Mouse (Mus musculus): ENCODE measurements around the gene Slc9a1. TPM values are rescaled to one million over a fixed set of nuclear protein-coding genes. Genes with fewer than 3 reads are reported as not detected.

Gene Slc9a1
- polyA plus RNA-seq, 1 experiment from 2014 or later = 6.1 TPM

DNA sequence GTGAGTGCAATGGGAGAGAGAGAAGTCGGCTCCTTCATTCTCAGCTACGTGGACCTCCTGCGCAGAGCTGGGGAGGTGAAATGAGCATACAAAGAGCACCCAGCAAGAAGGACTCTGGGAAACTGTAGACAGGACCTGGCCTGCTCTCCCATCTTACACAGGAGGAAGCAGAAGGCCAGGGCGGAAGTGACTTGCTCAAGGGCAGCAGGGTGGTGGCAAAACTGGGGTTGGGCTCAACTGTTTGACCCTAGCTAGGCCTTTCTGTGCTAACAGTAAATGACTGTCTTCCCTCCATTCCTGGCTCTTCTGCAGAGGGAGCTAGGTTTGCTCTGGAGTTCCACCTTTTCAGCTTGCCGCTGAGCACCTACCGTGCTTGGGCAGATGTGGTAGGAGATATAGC lies 21.1 kb downstream of the Slc9a1 start:
- peak overlapping the region; percentile 70 for H3K27ac ChIP-seq (replicated peaks)
- no peak overlapping the region for H3K4me3 ChIP-seq
- no peak for ATAC-seq (ENCODE audit: extremely low read depth, insufficient number of reproducible peaks, low FRiP score, low TSS enrichment)
- H3K9me3 ChIP-seq = no peaks in the 10 kb centered on the region
- H3K36me3 ChIP-seq = no peaks in the 10 kb centered on the region
- H3K9ac ChIP-seq = no peak overlapping the region
- H3K4me2 ChIP-seq = no peak overlapping the region
- no peaks in the 10 kb centered on the region for H3K27me3 ChIP-seq (replicated peaks)
- H3K4me1 ChIP-seq = peaks cover 62% of the 10 kb centered on the region
- 82% methylated on average over 6 of the region's 6 CpGs for WGBS

DNA sequence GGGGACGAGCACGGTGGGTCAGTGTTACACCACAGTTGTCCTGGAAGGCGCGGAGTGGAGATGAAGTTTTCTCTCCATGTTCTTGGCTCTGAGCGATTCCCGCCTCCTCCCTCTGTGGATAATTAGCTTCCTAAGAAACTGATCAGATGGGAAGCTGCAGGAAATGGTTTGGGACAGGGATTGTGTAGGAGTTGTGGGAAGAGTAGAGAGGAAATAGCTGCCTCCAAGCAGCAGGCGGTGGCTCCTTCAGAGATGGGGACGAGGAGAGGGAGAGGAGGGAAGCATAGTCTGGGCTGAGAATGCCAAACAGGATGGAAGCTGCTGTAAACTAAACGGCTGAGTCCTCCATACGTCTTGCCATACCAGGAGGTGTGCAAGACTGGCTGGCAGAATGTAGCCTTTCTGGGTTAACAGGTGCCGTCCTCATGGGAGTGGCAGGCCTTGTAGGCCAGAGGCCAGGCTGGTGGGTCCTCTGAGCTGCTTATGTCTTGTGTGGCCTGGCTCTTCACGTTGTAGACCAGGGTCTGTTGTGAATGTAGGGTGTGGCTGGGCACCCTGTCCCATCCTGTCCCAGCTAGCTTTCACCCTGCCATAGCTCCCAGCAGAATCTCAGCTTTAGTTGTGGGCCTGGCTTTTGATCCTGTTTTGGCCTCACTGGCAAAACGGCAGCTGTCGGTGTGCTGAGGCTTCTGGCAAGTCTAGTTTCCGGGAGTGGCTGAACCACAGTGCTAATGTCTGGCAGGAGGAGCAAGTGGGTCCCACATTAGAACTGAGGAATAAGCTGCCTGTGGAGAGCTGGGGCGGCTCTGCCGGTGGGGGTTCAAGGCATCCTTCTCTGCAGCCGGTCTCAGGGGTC lies 21.9 kb downstream of the Slc9a1 start:
- Histone ChIP-seq H3K27ac (replicated peaks) (peak overlapping the region; percentile 70), H3K36me3 (no peaks in the 10 kb centered on the region), H3K4me2 (no peak overlapping the region), H3K4me3 (no peak overlapping the region), H3K4me1 (peaks cover 62% of the 10 kb centered on the region), H3K9me3 (no peaks in the 10 kb centered on the region), H3K9ac (peak overlapping the region; percentile 41; the same call in 1 of the 2 replicates), H3K27me3 (replicated peaks) (no peaks in the 10 kb centered on the region)
- 0 out of 2 replicates have a peak, but pooled peaks have one; percentile 23 for ATAC-seq (ENCODE audit: extremely low read depth, insufficient number of reproducible peaks, low FRiP score, low TSS enrichment)
- 67% methylated on average over 18 of the region's 18 CpGs for WGBS

DNA sequence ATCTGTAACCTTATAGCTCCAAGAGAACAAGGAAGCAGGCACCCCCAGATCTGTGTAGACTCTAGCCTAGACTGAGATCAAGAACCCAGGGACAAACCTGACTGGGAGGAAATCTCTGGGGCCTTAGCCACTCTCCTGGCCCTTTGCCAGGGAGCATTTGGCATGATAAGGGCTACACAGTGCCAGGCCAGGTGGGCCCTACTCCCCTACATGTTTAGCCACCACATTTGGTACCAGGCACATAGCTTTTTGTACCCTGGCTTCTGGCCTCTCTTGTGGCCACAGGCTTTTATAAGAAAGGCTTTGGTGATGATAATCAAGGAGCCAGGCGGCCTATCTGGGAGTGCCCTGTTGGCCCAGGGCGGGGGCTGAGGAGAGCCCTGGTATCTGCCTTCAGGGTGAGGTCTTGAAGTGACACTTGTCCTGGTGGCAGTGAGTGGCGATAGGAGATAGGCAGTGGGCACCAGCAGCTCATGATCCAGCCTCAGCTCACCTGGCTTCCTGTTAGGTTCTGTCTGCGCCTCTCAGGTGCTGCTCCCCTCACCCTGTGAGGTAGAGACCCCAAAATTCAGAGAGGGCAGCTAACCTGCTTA lies 25.6 kb downstream of the Slc9a1 start:
- no peak for ATAC-seq (ENCODE audit: extremely low read depth, insufficient number of reproducible peaks, low FRiP score, low TSS enrichment)

DNA sequence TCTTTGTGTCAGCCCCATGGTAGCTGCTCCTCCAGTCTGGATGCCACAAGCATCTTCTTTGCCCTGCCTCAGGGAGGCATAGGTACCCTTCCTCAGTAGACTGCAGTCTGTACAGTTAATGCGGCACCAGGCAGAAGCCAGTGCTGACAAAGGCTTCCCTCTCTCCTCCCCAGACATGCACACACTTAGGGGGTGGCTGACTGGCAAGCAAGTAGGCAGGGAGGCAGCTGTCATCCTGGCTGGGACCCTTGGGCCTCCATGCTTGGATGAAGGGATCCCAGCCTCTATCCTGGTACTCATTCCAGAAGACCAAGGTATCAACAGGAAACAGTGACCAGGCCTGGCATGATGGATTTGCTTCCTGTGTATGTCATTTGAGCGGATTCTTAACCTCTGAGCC lies 26.6 kb downstream of the Slc9a1 start:
- H3K4me1 ChIP-seq = peaks cover 79% of the 10 kb centered on the region
- H3K4me3 ChIP-seq = no peak overlapping the region
- no peak for ATAC-seq (ENCODE audit: extremely low read depth, insufficient number of reproducible peaks, low FRiP score, low TSS enrichment)
- H3K27me3 ChIP-seq (replicated peaks) = no peaks in the 10 kb centered on the region
- H3K4me2 ChIP-seq = no peak overlapping the region
- H3K27ac ChIP-seq (replicated peaks) = peak overlapping the region; percentile 33
- WGBS = 67% methylated on average over 2 of the region's 2 CpGs
- H3K9me3 ChIP-seq = no peaks in the 10 kb centered on the region
- 0 out of 2 replicates have a peak overlapping the region, but pooled peaks have one; percentile 30 for H3K9ac ChIP-seq
- no peaks in the 10 kb centered on the region for H3K36me3 ChIP-seq

More for the DNA sequence above, 25.6 kb downstream of the Slc9a1 start:
- Histone ChIP-seq H3K27ac (replicated peaks) (no peak overlapping the region), H3K4me1 (peaks cover 83% of the 10 kb centered on the region), H3K4me3 (no peak overlapping the region), H3K9ac (peak overlapping the region; percentile 54), H3K36me3 (no peaks in the 10 kb centered on the region), H3K4me2 (no peak overlapping the region), H3K27me3 (replicated peaks) (no peaks in the 10 kb centered on the region), H3K9me3 (no peaks in the 10 kb centered on the region)
- WGBS = 69% methylated on average over 4 of the region's 4 CpGs

DNA sequence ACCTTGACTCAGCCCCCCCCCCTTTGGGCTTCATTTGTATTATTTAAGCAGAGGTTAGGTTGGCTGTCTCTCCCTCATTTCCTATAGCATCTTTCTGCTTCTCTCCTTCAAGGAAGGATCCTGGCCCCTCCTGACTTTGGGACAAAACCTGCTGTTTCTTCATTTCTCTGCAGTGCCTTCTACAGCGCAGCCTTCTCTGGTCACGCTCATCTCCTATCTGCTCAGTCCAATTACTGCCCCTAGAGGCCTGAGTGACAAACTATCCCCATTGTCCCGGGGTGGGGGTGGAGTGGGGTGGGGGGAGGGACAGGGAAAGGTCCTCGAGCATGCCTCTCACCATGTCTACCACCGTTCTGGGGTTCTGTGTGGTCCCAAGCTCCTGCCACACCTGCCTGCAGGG lies 27.8 kb downstream of the Slc9a1 start:
- H3K4me3 ChIP-seq = no peak overlapping the region
- no peaks in the 10 kb centered on the region for H3K9me3 ChIP-seq
- peaks cover 79% of the 10 kb centered on the region for H3K4me1 ChIP-seq
- 49% methylated on average over 5 of the region's 5 CpGs for WGBS
- peak overlapping the region; percentile 54 for H3K27ac ChIP-seq (replicated peaks)
- H3K4me2 ChIP-seq = no peak overlapping the region
- peak overlapping the region; percentile 54; the same call in 1 of the 2 replicates for H3K9ac ChIP-seq
- H3K27me3 ChIP-seq (replicated peaks) = no peaks in the 10 kb centered on the region
- ATAC-seq (ENCODE audit: extremely low read depth, insufficient number of reproducible peaks, low FRiP score, low TSS enrichment) = no peak
- no peaks in the 10 kb centered on the region for H3K36me3 ChIP-seq

DNA sequence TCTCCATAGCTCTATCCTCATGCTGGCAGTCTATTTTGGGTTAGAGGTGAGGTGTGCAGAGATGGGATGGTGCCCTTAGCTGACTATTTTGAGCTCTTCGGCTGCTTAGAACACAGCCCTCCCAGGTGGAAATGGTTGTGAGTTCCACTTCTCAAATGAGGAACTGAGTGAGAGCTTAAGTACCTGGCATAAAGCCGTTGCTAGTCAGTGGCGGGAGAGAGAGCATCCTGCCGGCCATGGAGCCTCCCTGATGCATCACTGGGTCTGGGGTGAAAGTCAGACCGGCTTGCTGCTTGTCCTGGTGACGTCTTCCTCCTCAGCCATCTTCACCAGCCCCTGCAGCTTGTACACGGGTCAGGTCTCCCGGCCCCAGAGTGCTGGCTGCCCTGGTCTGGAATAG lies 28.5 kb downstream of the Slc9a1 start:
- ATAC-seq (ENCODE audit: extremely low read depth, insufficient number of reproducible peaks, low FRiP score, low TSS enrichment) = no peak
- peak overlapping the region; percentile 54; the same call in 1 of the 2 replicates for H3K9ac ChIP-seq
- no peak overlapping the region for H3K4me3 ChIP-seq
- peak overlapping the region; percentile 54 for H3K27ac ChIP-seq (replicated peaks)
- H3K9me3 ChIP-seq = no peaks in the 10 kb centered on the region
- H3K4me2 ChIP-seq = no peak overlapping the region
- H3K4me1 ChIP-seq = peaks cover 82% of the 10 kb centered on the region
- 61% methylated on average over 8 of the region's 8 CpGs for WGBS
- no peaks in the 10 kb centered on the region for H3K36me3 ChIP-seq
- H3K27me3 ChIP-seq (replicated peaks) = no peaks in the 10 kb centered on the region

DNA sequence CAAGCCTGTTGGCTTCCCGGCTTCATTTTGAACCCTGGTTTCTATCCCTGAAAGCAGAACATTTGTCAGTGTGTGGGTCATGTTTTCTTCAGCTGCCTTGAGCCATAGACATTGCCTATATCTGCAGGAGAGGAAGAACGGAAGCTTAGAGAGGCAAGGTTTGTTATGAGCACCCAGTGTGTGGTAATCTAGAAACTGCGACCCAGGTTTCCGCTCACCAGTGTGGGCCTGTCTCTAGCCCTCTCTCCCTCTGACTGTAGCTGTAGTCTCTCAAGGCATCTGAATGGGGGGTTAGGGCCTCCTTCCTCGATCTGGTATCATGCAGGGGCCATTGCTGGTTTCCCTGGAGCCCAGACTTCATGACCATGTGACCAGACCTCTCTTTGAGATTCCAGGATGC lies 29.1 kb downstream of the Slc9a1 start:
- Histone ChIP-seq H3K4me2 (no peak overlapping the region), H3K27me3 (replicated peaks) (no peaks in the 10 kb centered on the region), H3K36me3 (no peaks in the 10 kb centered on the region), H3K4me1 (peaks cover 82% of the 10 kb centered on the region), H3K9me3 (no peaks in the 10 kb centered on the region), H3K4me3 (no peak overlapping the region), H3K27ac (replicated peaks) (peak overlapping the region; percentile 54), H3K9ac (peak overlapping the region; percentile 62)
- no peak for ATAC-seq (ENCODE audit: extremely low read depth, insufficient number of reproducible peaks, low FRiP score, low TSS enrichment)
- WGBS = 64% methylated on average over 5 of the region's 5 CpGs

DNA sequence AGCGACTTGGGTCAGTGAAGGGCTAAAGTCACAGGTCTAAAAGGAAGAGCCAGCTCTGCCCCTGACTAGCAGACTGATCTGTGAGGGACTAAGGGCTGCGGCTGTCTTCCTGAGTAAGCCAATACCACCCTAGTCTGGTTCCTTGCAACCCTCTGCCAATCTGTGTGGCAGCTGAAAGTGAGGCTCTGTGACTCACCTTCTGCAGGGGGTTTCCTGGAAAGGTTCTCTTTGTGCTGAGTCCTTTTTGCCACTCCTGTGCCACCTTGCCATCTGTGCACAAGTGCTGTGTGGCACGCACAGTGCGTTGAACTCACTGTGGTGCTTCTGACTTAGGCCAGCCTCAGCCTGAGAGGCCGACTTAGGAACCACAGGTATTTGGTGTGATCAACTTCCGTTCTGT lies 30.0 kb downstream of the Slc9a1 start:
- Histone ChIP-seq H3K4me3 (no peak overlapping the region), H3K4me2 (no peak overlapping the region), H3K9ac (peak overlapping the region; percentile 62), H3K9me3 (no peaks in the 10 kb centered on the region), H3K4me1 (peaks cover 76% of the 10 kb centered on the region), H3K36me3 (no peaks in the 10 kb centered on the region), H3K27me3 (replicated peaks) (no peaks in the 10 kb centered on the region), H3K27ac (replicated peaks) (peak overlapping the region; percentile 55)
- no peak for ATAC-seq (ENCODE audit: extremely low read depth, insufficient number of reproducible peaks, low FRiP score, low TSS enrichment)
- 66% methylated on average over 6 of the region's 6 CpGs for WGBS

DNA sequence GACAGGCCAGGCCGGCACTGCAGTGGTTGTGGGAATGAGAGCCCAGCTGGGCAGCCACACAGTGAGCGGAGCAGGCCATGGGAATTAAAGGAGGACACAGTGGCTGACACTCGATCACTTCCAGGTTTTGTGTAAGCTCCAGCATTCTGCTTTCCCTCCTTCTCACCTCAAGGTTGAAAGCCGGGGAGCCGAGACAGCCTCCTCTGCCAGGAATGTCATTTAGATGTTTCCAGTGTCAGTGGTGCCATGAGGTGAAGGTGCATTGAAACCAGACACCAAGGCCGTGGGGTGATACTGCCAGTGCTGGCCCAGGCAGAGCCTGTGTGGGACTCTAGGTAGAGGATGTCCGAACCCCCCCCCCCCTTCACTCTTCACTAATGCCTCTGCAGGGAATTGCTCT lies 30.6 kb downstream of the Slc9a1 start:
- no peak overlapping the region for H3K4me2 ChIP-seq
- H3K36me3 ChIP-seq = no peaks in the 10 kb centered on the region
- no peaks in the 10 kb centered on the region for H3K27me3 ChIP-seq (replicated peaks)
- H3K4me3 ChIP-seq = no peak overlapping the region
- 33% methylated on average over 7 of the region's 7 CpGs for WGBS
- H3K4me1 ChIP-seq = peaks cover 70% of the 10 kb centered on the region
- ATAC-seq (ENCODE audit: extremely low read depth, insufficient number of reproducible peaks, low FRiP score, low TSS enrichment) = no peak
- no peaks in the 10 kb centered on the region for H3K9me3 ChIP-seq
- peak overlapping the region; percentile 62; the same call in 1 of the 2 replicates for H3K9ac ChIP-seq
- H3K27ac ChIP-seq (replicated peaks) = peak overlapping the region; percentile 55

DNA sequence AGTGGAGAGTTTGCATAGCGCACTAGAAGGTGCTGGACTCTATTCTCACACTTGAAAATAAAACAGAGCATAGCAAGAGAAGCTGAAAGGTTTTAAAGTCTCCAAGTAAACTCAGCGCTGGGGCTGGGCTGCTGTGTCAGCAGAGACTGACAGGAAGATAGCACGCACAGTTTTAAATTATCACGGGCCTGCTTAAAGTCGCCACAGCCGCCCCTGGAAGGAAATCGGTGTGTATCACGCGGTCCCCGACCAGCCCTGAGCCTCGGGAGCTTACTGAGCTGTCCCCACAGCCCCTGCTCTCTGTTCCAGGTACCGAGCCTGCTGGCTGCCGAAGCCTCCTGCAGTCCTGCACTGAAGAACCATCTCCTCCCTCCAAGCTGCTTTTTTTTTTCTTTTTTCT lies 32.5 kb downstream of the Slc9a1 start:
- H3K9ac ChIP-seq = no peak overlapping the region
- H3K4me1 ChIP-seq = peaks cover 70% of the 10 kb centered on the region
- no peak for ATAC-seq (ENCODE audit: extremely low read depth, insufficient number of reproducible peaks, low FRiP score, low TSS enrichment)
- peak overlapping the region; percentile 4; the same call in 1 of the 2 replicates for H3K4me2 ChIP-seq
- WGBS = 32% methylated on average over 13 of the region's 13 CpGs
- H3K27me3 ChIP-seq (replicated peaks) = no peaks in the 10 kb centered on the region
- no peaks in the 10 kb centered on the region for H3K9me3 ChIP-seq
- H3K4me3 ChIP-seq = no peak overlapping the region
- peak overlapping the region; percentile 13; the same call in 1 of the 2 replicates for H3K27ac ChIP-seq (replicated peaks)
- no peaks in the 10 kb centered on the region for H3K36me3 ChIP-seq

DNA sequence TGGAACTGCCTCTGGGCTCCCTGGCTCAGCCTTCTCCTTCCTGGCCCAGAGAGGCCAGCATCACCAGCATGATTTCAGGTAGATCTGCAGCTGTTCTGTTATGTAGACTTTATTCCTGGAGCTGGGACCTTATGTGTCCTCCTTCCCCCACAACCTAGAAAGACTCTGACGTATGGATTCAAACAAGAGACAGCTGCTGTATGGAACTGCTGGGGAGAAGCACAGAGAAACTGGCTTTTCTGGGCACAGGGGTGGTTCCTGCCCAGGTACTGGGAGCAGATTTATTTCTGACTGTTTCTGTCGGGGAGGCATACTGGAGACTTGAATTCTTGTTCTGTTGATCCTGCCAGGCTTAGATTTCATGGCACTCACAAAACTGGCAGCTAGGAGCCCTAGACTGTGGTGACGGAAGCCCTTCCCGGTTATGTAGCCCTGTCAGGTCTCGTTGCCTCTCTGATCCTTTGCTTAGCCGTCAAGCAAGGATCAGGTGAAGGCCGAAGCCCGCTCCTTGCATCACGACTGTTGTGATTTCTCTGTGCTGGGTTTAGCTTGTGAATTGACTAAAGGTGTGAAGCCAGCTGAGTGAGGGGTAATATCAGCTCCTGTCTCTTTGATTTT lies 34.2 kb downstream of the Slc9a1 start:
- H3K27ac ChIP-seq (replicated peaks) = no peak overlapping the region

More for the DNA sequence above, 34.2 kb downstream of the Slc9a1 start:
- no peak for ATAC-seq (ENCODE audit: extremely low read depth, insufficient number of reproducible peaks, low FRiP score, low TSS enrichment)
- Histone ChIP-seq H3K4me1 (peaks cover 68% of the 10 kb centered on the region), H3K9ac (no peak overlapping the region), H3K27me3 (replicated peaks) (no peaks in the 10 kb centered on the region), H3K36me3 (no peaks in the 10 kb centered on the region), H3K4me2 (no peak overlapping the region), H3K9me3 (no peaks in the 10 kb centered on the region), H3K4me3 (no peak overlapping the region)
- WGBS = 84% methylated on average over 9 of the region's 9 CpGs

Measured in heart, embryonic 13.5 days (tissue).